Mouse (Mus musculus): ENCODE data around the gene Wdr6. TPM values are rescaled to one million over a fixed set of nuclear protein-coding genes. Genes with fewer than 3 reads are reported as not detected.
A peak's percentile ranks its signal among the peaks of the same experiment; 100 is the strongest.

Gene Wdr6
- total and polyA plus RNA-seq, 3 experiments = 43.5 to 44.9 TPM; not detected in 1

DNA sequence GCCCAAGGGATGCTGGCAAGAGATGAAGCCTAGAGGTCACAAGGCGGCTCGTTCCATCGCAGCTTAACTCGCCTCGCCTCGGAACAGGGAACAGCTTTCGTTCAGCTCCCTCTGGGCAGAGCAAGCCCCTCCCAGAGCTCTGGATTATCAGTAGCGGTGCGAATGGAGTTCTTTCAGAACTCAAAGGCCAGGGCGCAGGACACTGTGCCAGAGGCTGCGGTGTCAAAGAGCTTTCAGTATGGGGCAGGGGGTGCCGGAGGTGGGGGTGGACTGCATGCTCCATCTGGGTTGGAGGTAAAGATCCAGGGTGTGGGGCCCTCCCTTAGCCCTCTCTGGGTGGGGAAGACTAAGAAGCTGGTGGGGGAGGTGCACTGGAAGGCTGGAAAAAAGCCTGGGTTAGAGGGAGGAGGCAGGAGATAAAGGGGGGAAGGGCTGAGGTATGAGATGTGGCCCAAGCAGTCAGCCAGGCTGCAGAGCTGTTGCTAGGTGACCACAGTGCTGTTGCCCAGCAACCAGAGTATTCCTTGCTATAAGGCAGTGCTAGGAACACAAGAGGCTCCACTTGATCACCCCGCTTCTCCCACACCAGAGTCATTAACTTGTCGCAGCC lies 9.1 kb upstream of the Wdr6 start:
- Histone ChIP-seq H3K79me2 (ENCODE audit: control insufficient read depth, insufficient read depth, low read length, poor library complexity) (no peaks in the 10 kb centered on the region), H3K4me1 (ENCODE audit: control insufficient read depth in 1 of 2, insufficient read depth in 2 of 2, low read length in 2 of 2) (peaks cover 0 to 5% of the 10 kb centered on the region in 2 experiments; a peak in 3 of 4 replicates), H3K9ac (ENCODE audit: control insufficient read depth, low read depth, low read length, poor library complexity, severe bottlenecking) (no peak overlapping the region), H3K36me3 (ENCODE audit: control insufficient read depth in 1 of 2, insufficient read depth in 2 of 2, low read length in 2 of 2) (peaks cover 0 to 4% of the 10 kb centered on the region in 2 experiments; a peak in 1 of 4 replicates), H3K4me3 (ENCODE audit: control insufficient read depth in 1 of 2, insufficient read depth in 1 of 2, low read depth in 2 of 2, low read length in 2 of 2) (no peak overlapping the region), H3K9me3 (replicated peaks; ENCODE audit: insufficient read depth, low read length) (no peaks in the 10 kb centered on the region), H3K27me3 (ENCODE audit: control insufficient read depth in 1 of 2, insufficient read depth in 2 of 2, low read length in 2 of 2) (no peaks in the 10 kb centered on the region), H3K27ac (ENCODE audit: control insufficient read depth, low read depth, low read length) (no peak overlapping the region)
- no peak for DNase-seq (ENCODE audit: low read depth, low spot score)
- TF ChIP-seq JUND (IDR thresholded peaks at IDR 0.05; ENCODE audit: low read depth, low read length) = no peak
- no peak for TF ChIP-seq MYB (IDR thresholded peaks at IDR 0.05; ENCODE audit: low read depth, low read length)
- no peak for TF ChIP-seq KAT2A (conservative IDR thresholded peaks at IDR 0.05; ENCODE audit: low read depth, low read length)
- TF ChIP-seq MXI1 (IDR thresholded peaks at IDR 0.05; ENCODE audit: low read depth, low read length) = no peak
- TF ChIP-seq POLR2AphosphoS5 (IDR thresholded peaks at IDR 0.05; ENCODE audit: borderline replicate concordance, low read depth, low read length) = no peak
- no peak for TF ChIP-seq GATA1 (IDR thresholded peaks at IDR 0.05; ENCODE audit: low read depth, low read length)

DNA sequence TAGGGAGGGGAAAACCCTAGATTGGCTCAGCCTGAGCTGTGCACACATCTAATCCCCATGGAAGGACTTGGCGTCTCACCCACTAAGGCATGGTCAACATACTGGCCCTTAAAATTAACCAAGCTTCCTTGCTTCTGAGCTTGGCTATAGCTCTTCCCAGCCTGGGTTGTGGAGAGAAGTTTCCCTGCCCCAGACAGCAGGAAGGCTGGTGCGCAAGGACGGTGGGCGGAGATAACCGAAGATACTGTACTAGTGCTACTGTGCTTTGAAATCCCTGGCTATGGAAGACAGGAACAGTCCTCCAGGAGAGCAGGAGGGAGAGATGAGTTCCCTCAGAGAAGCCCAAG lies 778 bp upstream of the Wdr6 start:
- Histone ChIP-seq H3K79me2 (ENCODE audit: control insufficient read depth, insufficient read depth, low read length, poor library complexity) (peaks cover 6% of the 10 kb centered on the region), H3K27ac (ENCODE audit: control insufficient read depth, low read depth, low read length) (peak overlapping the region; percentile 68), H3K9ac (ENCODE audit: control insufficient read depth, low read depth, low read length, poor library complexity, severe bottlenecking) (peak overlapping the region; percentile 88), H3K9me3 (replicated peaks; ENCODE audit: insufficient read depth, low read length) (no peaks in the 10 kb centered on the region), H3K36me3 (ENCODE audit: control insufficient read depth in 1 of 2, insufficient read depth in 2 of 2, low read length in 2 of 2) (no peaks in the 10 kb centered on the region), H3K4me1 (ENCODE audit: control insufficient read depth in 1 of 2, insufficient read depth in 2 of 2, low read length in 2 of 2) (peaks cover 0 to 9% of the 10 kb centered on the region in 2 experiments; a peak in 2 of 4 replicates), H3K27me3 (ENCODE audit: control insufficient read depth in 1 of 2, insufficient read depth in 2 of 2, low read length in 2 of 2) (no peaks in the 10 kb centered on the region), H3K4me3 (ENCODE audit: control insufficient read depth in 1 of 2, insufficient read depth in 1 of 2, low read depth in 2 of 2, low read length in 2 of 2) (peak overlapping the region; percentile 72 to 98)
- 0 out of 2 replicates have a peak, but pooled peaks have one; percentile 3 for TF ChIP-seq ELF1 (IDR thresholded peaks at IDR 0.05; ENCODE audit: low read depth, low read length)
- TF ChIP-seq CHD2 (IDR thresholded peaks at IDR 0.05; ENCODE audit: low read length) = no peak
- TF ChIP-seq NRF1 (IDR thresholded peaks at IDR 0.05; ENCODE audit: insufficient read depth, low read depth, low read length, poor library complexity, severe bottlenecking) = peak; percentile 46; the same call in 1 of the 2 replicates
- no peak for TF ChIP-seq TAL1 (IDR thresholded peaks at IDR 0.05; ENCODE audit: low read length)
- DNase-seq (ENCODE audit: low read depth, low spot score) = peak; percentile 56

DNA sequence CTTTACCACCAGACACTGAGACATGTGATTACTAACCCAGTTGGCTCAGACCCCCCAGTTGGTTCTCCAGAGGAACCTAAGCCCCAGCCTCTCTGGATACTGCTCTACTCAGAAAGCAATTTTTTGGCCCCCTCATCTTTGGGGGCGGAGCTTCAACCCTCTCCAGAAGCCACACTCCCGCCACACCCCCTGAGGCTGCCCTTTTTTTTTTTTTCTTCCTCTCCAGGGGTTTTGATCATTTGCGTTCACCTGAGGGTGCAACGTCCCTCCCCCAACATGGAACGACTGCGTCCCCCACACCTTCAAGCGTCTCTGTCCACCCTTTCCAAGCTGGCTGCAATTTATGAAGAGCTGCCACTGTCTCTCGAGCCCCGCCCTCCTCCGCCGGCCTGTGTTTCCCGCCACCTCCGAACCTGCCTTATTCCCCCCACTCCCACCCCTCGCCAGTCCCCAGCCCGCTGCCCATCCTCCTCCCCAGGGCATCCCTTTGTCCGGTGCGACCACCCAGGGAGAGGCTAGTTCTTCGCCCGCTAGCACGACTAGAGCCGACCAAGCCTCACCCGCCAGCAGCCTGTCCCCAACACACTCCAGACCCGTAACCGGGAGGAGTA lies 500 bp downstream of the Wdr6 start:
- Histone ChIP-seq H3K4me1 (ENCODE audit: control insufficient read depth in 1 of 2, insufficient read depth in 2 of 2, low read length in 2 of 2) (peaks cover 0 to 9% of the 10 kb centered on the region in 2 experiments; a peak in 2 of 4 replicates), H3K36me3 (ENCODE audit: control insufficient read depth in 1 of 2, insufficient read depth in 2 of 2, low read length in 2 of 2) (no peaks in the 10 kb centered on the region; a peak in 1 of 4 replicates)
- peak; percentile 69 for DNase-seq (ENCODE audit: low read depth, low spot score)

More for the DNA sequence above, 500 bp downstream of the Wdr6 start:
- Histone ChIP-seq H3K27ac (ENCODE audit: control insufficient read depth, low read depth, low read length) (peak overlapping the region; percentile 81), H3K9ac (ENCODE audit: control insufficient read depth, low read depth, low read length, poor library complexity, severe bottlenecking) (peak overlapping the region; percentile 98), H3K4me3 (ENCODE audit: control insufficient read depth in 1 of 2, insufficient read depth in 1 of 2, low read depth in 2 of 2, low read length in 2 of 2) (peak overlapping the region; percentile 77 to 98), H3K79me2 (ENCODE audit: control insufficient read depth, insufficient read depth, low read length, poor library complexity) (peaks cover 6% of the 10 kb centered on the region), H3K27me3 (ENCODE audit: control insufficient read depth in 1 of 2, insufficient read depth in 2 of 2, low read length in 2 of 2) (no peaks in the 10 kb centered on the region), H3K9me3 (replicated peaks; ENCODE audit: insufficient read depth, low read length) (no peaks in the 10 kb centered on the region)
- TF ChIP-seq GATA1 (IDR thresholded peaks at IDR 0.05; ENCODE audit: low read depth, low read length) = no peak
- peak; percentile 93 for TF ChIP-seq ZNF384 (IDR thresholded peaks at IDR 0.05; ENCODE audit: low read depth, low read length)
- TF ChIP-seq SIN3A (IDR thresholded peaks at IDR 0.05; ENCODE audit: low read length) = 0 out of 2 replicates have a peak, but pooled peaks have one; percentile 5
